Mouse (Mus musculus) regulatory T cell (primary cell): ENCODE measurements at regions not wholly inside any gene's neighbourhood (a gene's known extent, or its start where the extent isn't known, plus 50 kb on each side); places are given as distances from the start of the nearest gene placed in this dataset.
"Not testable (repeated sequence)": the region's sequence is repeated elsewhere in the genome, so short reads cannot be mapped to it uniquely, and the experiment has no call there.

ENCODE experiments used
- in situ Hi-C: fragments of 300-600 bp; cut with MboI, MseI; formaldehyde crosslinking; loops from one replicate; pipeline ENCODE4 v1.15.1; 2025; ENCODE audit warnings: high pct_unique_total_duplicates

- in situ Hi-C loops, result no loop called here
These were observed 333.9 kb upstream of the Klf6 start for GRCm38 (mm10) chr13:5527400-5527799.

- in situ Hi-C loops, result no loop called here
These were observed 321.0 kb upstream of the Klf6 start for GRCm38 (mm10) chr13:5540321-5540720.

GRCm38 (mm10) chr13:5545521-5545920 is 315.8 kb upstream of the Klf6 start:
- in situ Hi-C loops, result no loop called here

- in situ Hi-C loops, result no loop called here
These were observed 315.3 kb upstream of the Klf6 start for GRCm38 (mm10) chr13:5546011-5546410.

GRCm38 (mm10) chr13:5546937-5547336 is 314.3 kb upstream of the Klf6 start:
- in situ Hi-C loops, result no loop called here

GRCm38 (mm10) chr13:5548768-5549167 is 312.5 kb upstream of the Klf6 start:
- in situ Hi-C loops, result no loop called here

- in situ Hi-C loops, result no loop called here
These were observed 312.1 kb upstream of the Klf6 start for GRCm38 (mm10) chr13:5549175-5549574.

- in situ Hi-C loops, result no loop called here
These were observed 311.5 kb upstream of the Klf6 start for GRCm38 (mm10) chr13:5549747-5550146.

GRCm38 (mm10) chr13:5550354-5550753 is 310.9 kb upstream of the Klf6 start:
- in situ Hi-C loops, result no loop called here

- in situ Hi-C loops, result no loop called here
These were observed 310.2 kb upstream of the Klf6 start for GRCm38 (mm10) chr13:5551131-5551530.

GRCm38 (mm10) chr13:5553461-5553860 is 307.8 kb upstream of the Klf6 start:
- in situ Hi-C loops, result no loop called here

- in situ Hi-C loops, result no loop called here
These were observed 303.2 kb upstream of the Klf6 start for GRCm38 (mm10) chr13:5558095-5558494.

GRCm38 (mm10) chr13:5566479-5566878 is 294.8 kb upstream of the Klf6 start:
- in situ Hi-C loops, result no loop called here

GRCm38 (mm10) chr13:5566896-5567295 is 294.4 kb upstream of the Klf6 start:
- in situ Hi-C loops, result no loop called here

GRCm38 (mm10) chr13:5569579-5569978 is 291.7 kb upstream of the Klf6 start:
- in situ Hi-C loops, result no loop called here

GRCm38 (mm10) chr13:5570386-5570785 is 290.9 kb upstream of the Klf6 start:
- in situ Hi-C loops, result no loop called here

GRCm38 (mm10) chr13:5576568-5576967 is 284.7 kb upstream of the Klf6 start:
- in situ Hi-C loops, result no loop called here

GRCm38 (mm10) chr13:5583681-5584080 is 277.6 kb upstream of the Klf6 start:
- in situ Hi-C loops, result not testable (repeated sequence)

- in situ Hi-C loops, result no loop called here
These were observed 274.1 kb upstream of the Klf6 start for GRCm38 (mm10) chr13:5587196-5587595.

- in situ Hi-C loops, result no loop called here
These were observed 270.0 kb upstream of the Klf6 start for GRCm38 (mm10) chr13:5591286-5591685.

- in situ Hi-C loops, result no loop called here
These were observed 269.3 kb upstream of the Klf6 start for GRCm38 (mm10) chr13:5591837-5592555.

- in situ Hi-C loops, result no loop called here
These were observed 268.7 kb upstream of the Klf6 start for GRCm38 (mm10) chr13:5592556-5593061.

- in situ Hi-C loops, result no loop called here
These were observed 259.6 kb upstream of the Klf6 start for GRCm38 (mm10) chr13:5601648-5602047.
